Mouse (Mus musculus) G1E-ER4 (cell line): ENCODE measurements around the gene Aox2. TPM values are rescaled to one million over a fixed set of nuclear protein-coding genes. Genes with fewer than 3 reads are reported as not detected.

Experiments used
- GATA1 ChIP-seq: IDR thresholded peaks from one replicate; pipeline ENCODE4 v1.8.0; 2012; ENCODE audit warnings: low read length, inconsistent platforms
- polyA plus RNA-seq: library from polyadenylated mRNA; stranded (reverse); fragments of >175 nt; gene quantifications from 2 replicates; pipeline ENCODE4 v1.2.3, GENCODE M21; 2012

Aox2 gene
- polyA plus RNA-seq, 1 experiment, result 0.36 TPM

DNA sequence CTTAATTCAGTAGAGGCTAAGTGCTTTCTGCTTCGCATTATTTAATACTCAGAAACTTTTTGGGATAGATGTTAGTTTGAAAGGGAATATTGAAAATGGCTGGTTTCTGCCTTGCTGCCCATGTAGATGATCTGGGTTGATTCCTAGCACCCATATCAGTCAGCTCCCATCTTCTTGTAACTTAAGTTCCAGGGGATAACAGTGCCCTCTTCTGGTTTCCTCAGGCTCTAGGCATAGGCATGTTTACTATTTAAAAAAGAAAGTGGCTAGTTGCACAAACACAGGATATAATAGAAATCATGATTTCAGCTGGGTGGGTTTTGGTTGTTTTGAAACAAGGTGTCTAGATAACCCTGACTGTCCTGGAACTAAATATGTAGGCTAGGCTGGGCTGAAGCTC is 118.1 kb downstream of the Aox2 start:
- TF ChIP-seq GATA1, result no peak

DNA sequence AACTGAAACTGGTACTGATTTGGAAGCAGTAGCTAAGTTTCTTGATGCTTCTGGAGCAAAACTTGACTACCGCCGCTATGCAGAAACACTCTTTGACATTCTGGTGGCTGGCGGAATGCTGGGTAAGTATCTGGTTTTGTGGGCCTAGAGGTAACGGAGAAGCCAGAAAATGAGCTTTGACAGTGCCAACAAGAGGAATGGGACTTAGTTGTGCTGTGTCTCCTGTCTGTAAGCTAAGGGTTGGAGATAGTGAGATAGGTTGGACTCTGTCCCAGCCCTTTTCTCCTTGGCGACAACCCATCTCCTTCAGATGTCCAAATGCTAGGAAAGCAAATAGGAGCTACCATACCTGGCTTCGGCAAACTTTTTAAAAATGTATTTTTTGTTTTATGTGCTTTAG is 119.6 kb downstream of the Aox2 start:
- no peak for TF ChIP-seq GATA1

DNA sequence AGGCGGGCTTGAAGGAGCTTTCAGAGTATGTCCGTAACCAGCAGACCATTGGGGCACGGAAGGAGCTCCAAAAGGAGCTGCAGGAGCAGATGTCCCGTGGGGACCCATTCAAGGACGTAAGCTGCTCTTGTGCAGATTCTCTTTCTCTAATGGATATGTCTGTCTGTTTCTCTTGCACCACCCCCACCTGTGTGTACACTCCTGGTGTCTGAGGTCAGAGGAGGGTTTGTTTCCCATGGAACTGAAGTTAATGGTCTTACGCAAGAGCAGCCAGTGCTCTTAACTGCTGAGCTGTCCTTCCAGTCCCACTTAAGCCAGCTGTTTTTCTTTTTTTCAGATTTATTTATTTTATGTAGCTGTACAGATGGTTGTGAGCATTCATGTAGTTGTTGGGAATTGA is 123.3 kb downstream of the Aox2 start:
- no peak for TF ChIP-seq GATA1

DNA sequence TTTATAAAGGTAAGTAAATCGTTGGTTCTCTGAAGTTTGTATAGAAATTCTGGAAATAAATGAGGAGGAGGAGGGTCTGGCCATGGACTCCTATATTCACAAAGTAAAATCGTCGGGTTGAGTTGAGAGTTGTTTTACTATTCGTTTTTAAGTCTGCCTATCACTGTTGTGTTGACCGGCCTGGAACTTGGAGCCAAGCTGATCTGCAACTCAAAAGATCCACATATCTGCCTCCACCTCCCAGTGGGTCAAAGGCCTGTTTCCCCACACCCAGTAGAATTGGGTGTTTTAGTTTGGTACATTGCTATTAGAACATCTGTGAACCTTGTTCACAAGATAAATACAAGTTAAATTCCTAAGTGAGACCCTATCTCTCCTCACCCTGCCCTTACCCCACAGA is 125.6 kb downstream of the Aox2 start:
- TF ChIP-seq GATA1, result no peak

DNA sequence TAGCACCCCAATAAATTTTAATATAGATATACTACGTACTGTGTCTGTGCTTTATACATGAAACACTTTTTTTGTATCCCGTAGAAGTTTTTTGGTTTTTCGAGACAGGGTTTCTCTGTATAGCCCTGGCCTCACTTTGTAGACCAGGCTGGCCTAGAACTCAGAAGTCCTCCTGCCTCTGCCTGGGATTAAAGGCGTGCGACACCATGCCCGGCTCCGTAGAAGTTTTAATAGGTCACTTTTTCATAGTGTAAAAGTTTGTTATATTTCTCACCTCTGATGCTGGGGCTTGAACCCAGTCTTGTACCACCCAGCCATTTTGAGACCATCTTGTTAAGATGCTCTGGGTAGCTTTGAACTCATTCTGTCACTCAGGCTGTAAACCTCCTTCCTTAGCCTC is 129.2 kb downstream of the Aox2 start:
- TF ChIP-seq GATA1, result no peak

DNA sequence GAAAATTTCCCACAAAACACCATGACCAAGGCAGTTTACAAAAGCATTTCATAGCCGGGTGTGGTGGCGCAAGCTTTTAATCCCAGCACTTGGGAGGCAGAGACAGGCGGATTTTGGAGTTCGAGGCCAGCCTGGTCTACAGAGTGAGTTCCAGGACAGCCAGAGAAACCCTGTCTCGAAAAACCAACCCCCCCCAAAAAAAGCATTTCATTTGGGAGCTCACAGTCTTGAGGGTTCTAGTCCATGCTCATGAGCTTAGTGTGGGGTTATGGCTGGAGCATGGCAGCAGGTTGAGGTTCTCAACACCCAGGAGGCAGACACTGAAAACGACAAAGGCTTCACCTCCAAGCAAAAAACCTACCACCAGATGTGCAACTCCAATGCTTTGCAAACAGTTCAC is 130.0 kb downstream of the Aox2 start:
- no peak for TF ChIP-seq GATA1

DNA sequence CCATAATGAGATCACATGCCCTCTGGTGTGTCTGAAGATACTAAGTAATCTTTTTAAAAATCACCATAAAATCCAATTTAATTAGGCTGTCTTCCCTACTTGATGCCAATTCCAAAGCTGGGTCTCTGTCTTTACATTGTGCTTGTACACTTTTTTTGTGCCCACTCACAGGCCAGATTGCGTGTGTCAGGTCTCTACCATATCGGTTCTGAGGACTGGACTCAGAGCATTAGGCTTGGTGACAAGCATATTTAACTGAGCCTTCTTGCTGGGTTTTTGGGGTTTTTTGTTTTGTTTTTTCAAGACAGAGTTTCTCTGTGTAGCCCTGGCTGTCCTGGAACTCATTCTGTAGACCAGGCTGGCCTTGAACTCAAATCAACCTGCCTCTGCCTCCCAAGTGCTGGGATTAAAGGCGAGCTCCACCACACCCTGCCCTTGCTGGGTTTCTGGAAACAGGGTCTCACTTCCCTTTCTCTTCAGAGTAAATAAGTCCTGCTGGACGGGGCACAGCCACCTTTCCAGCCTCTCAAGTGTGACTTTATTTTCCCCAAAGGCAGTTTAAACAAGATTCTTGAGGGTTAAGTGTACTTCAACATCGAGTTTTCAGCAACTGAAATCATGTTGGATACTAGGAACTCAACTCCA is 131.5 kb downstream of the Aox2 start:
- no peak for TF ChIP-seq GATA1

DNA sequence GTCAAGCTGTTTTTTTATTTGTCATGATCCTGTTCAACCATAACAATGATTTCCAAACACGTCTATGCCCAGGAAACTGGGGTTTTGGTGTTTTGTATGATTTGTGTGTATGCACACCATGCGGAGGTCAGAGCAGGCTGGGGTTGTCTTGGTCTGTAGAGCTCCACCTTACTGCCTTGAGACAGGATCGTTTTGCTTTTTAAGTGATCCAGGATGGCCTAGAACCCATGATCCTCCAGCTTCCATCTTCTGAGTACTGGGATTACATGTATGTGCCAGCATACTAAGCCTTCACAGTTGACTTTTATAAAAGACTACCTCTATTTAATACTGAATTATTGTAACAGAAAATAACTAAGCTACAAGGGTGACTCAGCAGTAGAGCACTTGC is 132.1 kb downstream of the Aox2 start:
- no peak for TF ChIP-seq GATA1

DNA sequence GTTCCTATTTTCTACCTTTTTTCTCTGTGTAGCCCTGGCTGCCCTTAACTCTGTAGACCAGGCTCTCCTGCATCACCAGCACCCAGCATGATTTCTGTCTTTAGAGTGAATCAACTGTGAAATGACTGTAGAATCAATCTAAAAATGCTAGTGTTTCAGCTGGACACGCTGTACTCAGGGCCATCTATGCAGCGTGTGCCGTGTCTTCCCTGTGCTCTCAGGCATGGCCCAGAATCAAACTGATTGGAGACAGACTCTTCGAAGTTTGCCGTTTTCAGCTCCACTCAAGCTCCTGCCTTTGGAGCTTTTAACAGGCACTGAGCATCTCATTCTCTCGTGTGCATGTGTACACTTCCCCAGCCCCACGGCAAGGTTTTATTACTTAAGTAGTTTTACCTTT is 132.7 kb downstream of the Aox2 start:
- TF ChIP-seq GATA1, result no peak

DNA sequence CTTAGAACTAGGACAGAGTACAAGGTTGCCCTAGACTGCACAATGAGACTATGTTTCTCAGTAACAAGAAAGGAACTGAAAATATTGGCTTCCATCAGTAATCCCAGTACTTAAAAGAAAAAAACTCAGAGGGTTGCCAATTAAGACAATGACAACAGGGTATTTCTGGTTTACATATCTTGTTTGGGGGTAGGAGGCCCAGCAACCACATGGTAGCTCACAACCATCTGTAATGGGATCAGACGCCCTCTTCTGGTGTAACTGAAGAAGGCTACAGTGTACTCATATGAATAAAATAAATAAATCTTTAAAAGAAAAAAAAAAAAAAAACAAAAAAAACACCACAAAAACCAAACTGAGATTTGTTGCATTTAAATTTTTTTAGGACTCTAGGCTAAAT is 137.3 kb downstream of the Aox2 start:
- TF ChIP-seq GATA1, result no peak

DNA sequence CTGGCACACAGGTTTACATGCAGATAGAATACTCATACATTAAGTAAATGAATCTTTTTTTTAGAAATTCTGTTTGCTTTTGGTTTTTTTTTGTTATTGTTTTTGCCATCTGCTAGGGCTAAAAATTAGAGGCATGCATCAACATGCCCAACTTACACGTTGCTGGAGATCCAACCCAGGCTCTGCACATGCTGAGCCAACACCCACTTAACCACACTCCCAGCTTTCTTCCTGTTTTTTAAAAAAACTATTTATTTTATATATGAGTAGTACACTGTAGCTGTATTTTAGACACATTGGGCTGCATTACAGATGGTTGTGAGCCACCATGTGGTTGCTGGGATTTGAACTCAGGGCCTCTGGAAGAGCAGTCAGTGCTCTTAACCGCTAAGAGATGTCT is 137.9 kb downstream of the Aox2 start:
- no peak for TF ChIP-seq GATA1

DNA sequence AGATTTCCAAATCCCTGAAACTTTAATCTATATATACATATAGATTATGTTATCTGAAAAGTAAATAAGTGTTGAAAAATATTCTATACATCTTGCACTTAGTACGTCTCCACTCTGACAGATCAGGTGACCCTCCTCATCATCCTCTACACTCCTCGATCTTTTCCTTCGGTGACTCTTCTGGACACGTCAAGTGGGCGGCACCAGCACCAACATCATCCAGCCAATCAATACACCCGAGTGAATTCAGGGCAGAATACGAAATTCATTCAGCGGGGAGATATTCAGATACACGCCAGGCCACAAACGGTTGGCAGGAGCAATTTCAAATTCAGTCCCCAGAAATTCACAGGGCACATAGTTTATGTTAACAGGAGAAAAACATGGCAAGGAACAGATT is 141.9 kb downstream of the Aox2 start:
- TF ChIP-seq GATA1, result no peak

DNA sequence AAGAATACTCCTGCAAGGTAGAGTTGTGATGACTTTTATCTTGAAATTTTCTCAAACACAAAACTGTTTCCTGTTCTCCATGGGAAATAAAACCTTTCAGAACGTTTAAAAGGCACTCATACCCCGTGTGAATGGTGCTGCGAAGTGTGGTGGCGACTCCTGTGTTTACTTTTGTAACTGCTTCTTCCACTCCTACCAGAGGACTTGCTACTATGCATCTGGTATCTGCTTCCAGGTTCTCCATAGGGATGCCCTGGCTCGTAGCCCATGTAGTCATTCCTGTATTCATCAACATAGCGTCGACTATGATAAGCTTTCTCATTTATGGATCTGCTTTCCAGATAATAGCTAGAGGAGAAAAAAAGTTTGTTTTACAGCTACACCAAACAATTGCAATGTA is 142.8 kb downstream of the Aox2 start:
- no peak for TF ChIP-seq GATA1

DNA sequence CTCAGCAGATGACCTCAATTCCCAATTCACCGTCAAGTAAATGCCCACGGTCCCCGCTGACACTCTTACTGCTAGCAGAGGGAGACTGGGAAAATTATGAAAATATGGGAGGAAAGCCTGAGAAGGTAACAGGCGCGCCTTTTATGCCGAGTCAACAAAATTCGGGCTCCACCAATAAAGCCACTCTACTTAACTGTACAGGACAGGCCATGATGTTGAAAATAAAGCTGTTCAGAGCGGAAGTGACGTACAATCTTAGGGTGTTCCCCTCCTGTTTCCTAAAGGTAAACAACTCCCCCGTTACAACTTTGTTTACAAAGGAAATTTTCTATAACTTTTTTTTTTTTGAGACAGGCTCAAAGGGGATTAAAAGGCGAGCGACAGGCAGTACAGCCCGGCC is 144.8 kb downstream of the Aox2 start:
- no peak for TF ChIP-seq GATA1

DNA sequence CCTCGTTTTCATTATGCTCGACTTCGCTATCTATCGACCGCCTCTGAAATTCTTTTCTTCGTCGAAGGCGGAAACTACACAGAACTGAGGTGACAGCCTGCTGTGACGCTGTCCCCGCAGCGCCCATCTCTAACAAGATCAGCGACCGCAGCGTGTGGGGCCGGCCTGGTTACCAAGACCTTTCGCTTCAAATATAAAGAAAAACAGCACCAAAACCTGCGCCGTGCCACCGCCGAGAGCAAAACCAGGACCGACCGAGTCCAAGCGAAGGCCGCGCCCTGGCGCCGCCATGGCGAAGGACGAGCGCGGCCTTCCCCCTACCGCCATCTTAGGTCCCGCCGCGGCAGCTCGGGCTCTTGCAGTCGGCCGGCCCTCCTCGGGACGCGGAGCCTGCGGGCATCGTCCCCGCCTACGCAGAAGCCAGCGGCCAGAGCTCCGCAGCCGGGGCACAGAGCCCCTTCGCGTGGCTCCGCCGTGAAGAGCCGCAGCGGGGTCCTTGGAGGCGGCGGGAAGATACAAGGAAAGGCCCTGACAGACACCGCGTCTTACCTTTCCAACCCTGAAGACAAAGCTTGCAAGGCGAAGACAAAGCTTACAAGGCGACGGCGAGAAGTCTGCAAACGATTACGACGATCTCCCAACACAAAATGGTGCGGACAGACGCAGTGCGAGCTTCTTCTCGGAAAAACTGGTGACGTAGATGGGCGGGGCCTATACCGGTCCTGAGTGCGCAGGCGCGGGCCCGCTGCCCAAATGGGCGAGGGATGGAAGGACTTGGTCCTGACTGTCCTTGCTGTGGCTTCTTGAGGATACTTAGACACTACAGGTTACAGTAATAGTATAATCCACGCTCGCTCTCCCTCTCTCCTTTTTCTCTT is 145.5 kb downstream of the Aox2 start, which contains the start of gene Clk1:
Clk1 (minus strand) TSS at position 696 of the 878 bp plus-strand sequence.
- TF ChIP-seq GATA1, result no peak

DNA sequence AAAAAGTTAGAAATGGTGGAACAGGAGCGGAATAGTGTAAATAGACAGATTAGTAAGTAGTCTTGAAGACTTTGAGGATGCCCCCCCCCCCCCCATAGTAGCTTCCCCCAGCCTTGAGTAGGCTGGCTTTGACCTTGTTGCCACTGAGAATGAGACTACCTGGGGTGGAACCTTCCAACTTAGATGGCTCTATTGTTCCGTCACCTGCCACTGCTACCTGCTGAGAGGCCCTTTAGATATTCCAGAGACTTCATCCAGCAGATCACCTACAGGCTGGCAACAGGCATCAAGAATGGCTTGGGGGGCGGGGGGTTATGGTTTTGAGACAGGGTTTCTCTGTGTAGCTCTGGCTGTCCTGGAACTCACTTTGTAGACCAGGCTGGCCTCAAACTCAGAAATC is 146.4 kb downstream of the Aox2 start:
- TF ChIP-seq GATA1, result no peak

Other genes starting within 250 kb of the Aox2 start
- not detected in 2 replicates for gene Aox1, start 248.4 kb upstream of the Aox2 start, polyA plus RNA-seq
- gene Aox3, start 165.2 kb upstream of the Aox2 start, polyA plus RNA-seq, result not detected in 2 replicates
- 0.05 and 0.43 TPM in 2 replicates for gene Aox4, start 67.9 kb upstream of the Aox2 start, polyA plus RNA-seq
- gene Bzw1, start 114.6 kb downstream of the Aox2 start, polyA plus RNA-seq, result 15.6 and 22.9 TPM in 2 replicates
- 1.8 and 3.2 TPM in 2 replicates for gene Clk1, start 145.7 kb downstream of the Aox2 start, polyA plus RNA-seq
- 2.7 and 11.0 TPM in 2 replicates for gene Nif3l1, start 166.8 kb downstream of the Aox2 start, polyA plus RNA-seq
- 8.2 and 11.2 TPM in 2 replicates for gene Ppil3, start 167.2 kb downstream of the Aox2 start, polyA plus RNA-seq
- 35.5 and 54.7 TPM in 2 replicates for gene Orc2, start 226.8 kb downstream of the Aox2 start, polyA plus RNA-seq